Mouse (Mus musculus): ENCODE measurements around the gene Zfp157. TPM values are rescaled to one million over a fixed set of nuclear protein-coding genes. Genes with fewer than 3 reads are reported as not detected.
A peak's percentile ranks its signal among the peaks of the same experiment; 100 is the strongest.
"Not testable (repeated sequence)": the region's sequence is repeated elsewhere in the genome, so short reads cannot be mapped to it uniquely, and the experiment has no call there.

Gene Zfp157
- total RNA-seq (2022) = 10 to 100 TPM; 21.1 to 29.6 (median 24.7) TPM

DNA sequence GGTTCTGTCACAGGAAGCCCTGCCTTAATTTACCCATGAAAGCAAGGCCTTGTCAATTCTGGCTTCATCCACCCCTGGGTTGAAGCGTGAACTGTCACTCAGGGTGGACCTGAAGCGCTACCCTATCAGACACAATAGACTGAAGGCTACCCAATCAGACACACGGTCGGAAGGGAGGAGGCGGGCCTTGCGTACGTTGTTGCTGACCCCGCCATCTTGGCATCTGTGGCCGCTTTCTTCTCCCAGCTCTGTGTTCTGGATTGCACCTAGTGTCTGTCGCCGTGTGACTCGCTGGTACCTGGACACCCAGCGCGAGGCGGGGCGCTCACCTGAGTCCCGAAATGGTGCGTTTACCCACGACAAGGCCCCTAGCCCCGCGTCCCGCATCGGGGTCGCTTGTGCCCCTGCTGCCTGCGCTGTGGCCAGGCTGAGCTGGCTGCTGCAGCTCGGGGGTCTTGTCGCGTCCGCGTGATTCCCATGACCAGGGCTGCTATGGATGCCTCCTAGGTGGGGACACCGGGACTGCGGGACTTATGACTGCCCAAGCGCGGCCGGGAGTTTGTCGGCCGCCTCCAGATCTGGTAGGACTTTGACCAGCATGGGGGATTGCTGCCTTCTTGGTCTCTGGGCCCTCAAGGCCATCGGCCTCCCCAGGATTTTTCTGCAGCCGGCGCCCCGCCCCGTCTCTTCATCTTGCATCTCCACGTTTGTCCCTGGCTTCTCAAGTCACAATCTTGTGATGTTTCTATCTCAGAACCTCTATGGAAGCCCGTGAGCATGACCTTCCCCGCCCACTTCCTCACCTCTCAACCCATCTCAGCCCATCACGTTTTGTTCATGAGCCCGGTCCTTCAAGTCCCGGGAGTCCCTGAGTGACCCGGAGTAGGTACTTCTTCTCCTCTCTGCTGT, at the start of gene Zfp157:
Zfp157 (plus strand) TSS at position 183 of the 909 bp plus-strand sequence.
- DNase-seq (ENCODE audit: low spot score in 2 of 2) = peak; percentile 95

DNA sequence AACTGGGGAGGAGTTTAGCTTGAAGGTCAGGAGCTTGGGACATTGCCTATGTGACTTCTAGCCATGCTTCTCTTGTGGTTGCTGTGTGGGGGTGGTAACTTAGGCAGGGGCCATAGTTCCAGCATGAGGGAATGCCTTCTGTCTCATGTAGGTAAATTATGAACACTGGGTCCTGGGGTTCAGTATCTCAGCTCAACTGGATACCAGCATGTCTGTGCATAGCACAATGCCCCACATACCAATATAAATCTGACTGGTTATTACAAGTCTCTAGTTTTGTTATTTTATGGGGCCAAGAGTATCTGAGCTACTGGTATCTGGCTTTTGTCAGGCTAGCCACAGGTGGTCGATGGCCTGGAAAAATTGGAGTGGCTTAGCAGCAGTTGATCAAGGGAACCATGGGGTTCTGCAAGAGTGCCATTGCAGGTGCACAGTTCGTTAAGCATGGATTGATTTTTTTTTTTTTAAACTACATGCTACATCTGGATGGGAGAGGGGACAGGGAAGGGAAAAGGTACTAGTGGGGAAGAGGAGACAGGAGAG, 43.4 kb upstream of the Zfp157 start:
- no peak for DNase-seq (ENCODE audit: low spot score in 2 of 2)

DNA sequence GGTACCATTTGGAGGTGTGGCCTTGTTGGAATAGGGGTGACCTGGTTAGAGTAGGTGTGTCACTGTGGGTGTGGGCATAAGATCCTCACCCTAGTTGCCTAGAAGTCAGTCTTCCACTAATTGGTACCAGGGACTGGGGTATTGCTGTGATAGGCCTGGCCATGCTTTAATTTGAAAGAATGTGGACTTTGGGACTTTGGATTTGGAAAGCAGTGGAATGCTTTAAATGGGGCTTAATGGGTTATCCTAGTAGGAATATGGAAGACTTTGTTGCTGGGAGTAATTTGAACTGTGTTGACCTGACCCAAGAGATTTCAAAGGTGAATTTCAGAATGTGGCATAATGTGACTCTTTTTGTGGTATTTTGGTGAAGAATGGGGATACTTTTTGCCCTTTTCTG, 40.8 kb upstream of the Zfp157 start:
- DNase-seq (ENCODE audit: low spot score in 2 of 2) = not testable (repeated sequence)

DNA sequence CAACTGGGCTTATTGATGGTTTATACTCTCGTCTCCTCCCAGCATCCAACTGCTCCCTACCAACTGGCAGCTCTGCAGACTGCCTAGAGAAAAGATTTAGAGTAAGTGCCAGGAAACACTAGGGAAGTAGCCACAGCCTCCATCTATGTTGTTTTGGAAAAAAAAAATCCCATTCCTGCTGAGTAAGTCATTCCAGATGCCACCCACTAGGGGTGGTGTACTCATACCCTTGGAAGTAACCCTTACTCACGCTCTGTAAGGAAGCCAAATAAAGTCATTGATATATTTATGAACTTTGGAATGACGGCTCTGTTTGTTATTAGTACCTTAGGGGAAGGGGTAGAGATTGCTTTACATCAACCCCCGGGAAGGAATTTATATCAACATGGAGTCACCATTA, 17.1 kb downstream of the Zfp157 start:
- DNase-seq (ENCODE audit: low spot score in 2 of 2) = no peak

DNA sequence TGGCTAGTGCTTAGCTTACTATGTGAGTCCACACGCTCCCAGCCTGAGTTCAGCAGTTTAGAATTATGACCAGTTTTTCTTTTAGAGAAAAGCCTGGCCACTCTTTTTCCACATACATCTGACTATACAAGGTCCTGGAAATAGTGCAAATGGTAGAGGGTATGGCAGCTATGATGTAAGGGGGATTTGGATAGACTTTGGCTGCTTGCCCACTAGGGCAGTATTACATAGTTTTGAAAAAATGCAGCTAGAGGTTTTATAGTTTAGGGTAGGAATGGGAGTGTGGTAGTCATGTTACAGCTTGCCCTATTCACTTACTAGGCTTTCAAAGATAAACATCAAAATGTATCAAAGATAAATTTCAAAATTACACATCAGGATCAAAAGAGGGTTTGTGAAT, 17.8 kb downstream of the Zfp157 start:
- DNase-seq (ENCODE audit: low spot score in 2 of 2) = no peak

DNA sequence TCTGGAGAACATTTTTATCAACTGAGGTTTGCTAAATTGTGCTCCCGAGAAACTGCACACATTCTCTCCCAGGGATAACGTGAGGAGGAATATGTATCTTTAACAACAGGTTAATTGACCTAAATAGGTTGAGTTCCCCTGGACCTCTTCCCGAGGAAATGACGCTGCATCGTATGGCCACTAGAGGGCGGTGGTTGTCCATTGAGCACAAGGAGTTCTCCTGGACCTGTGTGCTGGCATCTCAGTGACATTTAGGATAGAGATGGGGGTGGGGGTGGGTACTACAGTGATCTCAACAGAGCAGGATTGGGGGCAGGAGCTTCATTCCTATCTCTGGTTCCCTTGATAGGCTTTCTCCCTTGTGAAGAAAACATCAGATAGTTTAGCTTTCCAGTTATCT, 32.3 kb downstream of the Zfp157 start:
- DNase-seq (ENCODE audit: low spot score in 2 of 2) = peak in 1 of 2 experiments; percentile 11

DNA sequence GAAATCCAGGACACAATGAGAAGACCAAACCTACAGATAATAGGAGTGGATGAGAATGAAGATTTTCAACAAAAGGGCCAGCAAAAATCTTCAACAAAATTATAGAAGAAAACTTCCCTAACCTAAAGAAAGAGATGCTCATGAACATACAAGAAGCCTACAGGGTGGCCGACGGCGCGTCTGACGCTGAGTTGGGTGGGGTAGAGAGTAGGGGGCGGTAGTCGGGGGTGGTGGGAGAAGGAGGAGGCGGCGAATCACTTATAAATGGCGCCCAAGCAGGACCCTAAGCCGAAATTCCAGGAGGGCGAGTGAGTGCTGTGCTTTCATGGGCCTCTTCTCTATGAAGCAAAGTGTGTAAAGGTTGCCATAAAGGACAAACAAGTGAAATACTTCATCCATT, 63.3 kb downstream of the Zfp157 start:
- not testable (repeated sequence) for DNase-seq (ENCODE audit: low spot score in 2 of 2)

Other genes starting within 250 kb of the Zfp157 start
- 10 to 100 TPM in 2 of 4 experiments, 1 to 10 TPM in 2; 7.4 to 11.1 (median 9.5) TPM for gene Mblac1, start 247.2 kb upstream of the Zfp157 start, total RNA-seq (2022)
- under 1 TPM in 2 of 4 experiments, not detected in 2; 0.19 to 0.37 TPM for gene Nxpe5, start 215.6 kb upstream of the Zfp157 start, total RNA-seq (2022)
- 10 to 100 TPM; 51.6 to 61.3 (median 58.0) TPM for gene Lamtor4, start 186.0 kb upstream of the Zfp157 start, total RNA-seq (2022)
- 10 to 100 TPM; 64.7 to 74.1 (median 70.8) TPM for gene BC037034, start 177.4 kb upstream of the Zfp157 start, total RNA-seq (2022)
- 1 to 10 TPM; 2.9 to 5.2 (median 4.0) TPM for gene Gal3st4, start 168.6 kb upstream of the Zfp157 start, total RNA-seq (2022)
- gene Gm43720, start 161.5 kb upstream of the Zfp157 start, total RNA-seq (2022) = not detected
- 1 to 10 TPM; 1.5 to 2.2 (median 1.8) TPM for gene Gpc2, start 161.5 kb upstream of the Zfp157 start, total RNA-seq (2022)
- 1 to 10 TPM in 2 of 4 experiments, under 1 TPM in 2; 0.33 to 2.7 (median 1.1) TPM for gene Stag3, start 161.2 kb upstream of the Zfp157 start, total RNA-seq (2022)
- 1 to 10 TPM in 1 of 4 experiments, under 1 TPM in 1, not detected in 2; 0.58 to 1.5 TPM for gene Pvrig, start 99.5 kb upstream of the Zfp157 start, total RNA-seq (2022)
- under 1 TPM in 1 of 4 experiments, not detected in 3; 0.45 TPM for gene 1700123K08Rik, start 123.2 kb downstream of the Zfp157 start, total RNA-seq (2022)
- gene Zfp68, start 178.3 kb downstream of the Zfp157 start, total RNA-seq (2022) = 10 to 100 TPM; 30.4 to 34.4 (median 31.5) TPM
- gene A430033K04Rik, start 181.4 kb downstream of the Zfp157 start, total RNA-seq (2022) = 10 to 100 TPM; 14.6 to 17.7 (median 16.9) TPM